Mouse (Mus musculus): ENCODE data around the gene Pcmt1.

- no peak for TF ChIP-seq CTCF (IDR thresholded peaks at IDR 0.05; ENCODE audit: low read depth, low read length)
- TF ChIP-seq POLR2A (IDR thresholded peaks at IDR 0.05; ENCODE audit: borderline replicate concordance, low read depth, low read length): no peak
Observed at GRCm38 (mm10) chr10:7622378-7622777, 58.6 kb downstream of the Pcmt1 start.

Data from bone marrow macrophage, adult 2 months (primary cell).